Mouse (Mus musculus): ENCODE measurements around the gene Pdlim1.

DNA sequence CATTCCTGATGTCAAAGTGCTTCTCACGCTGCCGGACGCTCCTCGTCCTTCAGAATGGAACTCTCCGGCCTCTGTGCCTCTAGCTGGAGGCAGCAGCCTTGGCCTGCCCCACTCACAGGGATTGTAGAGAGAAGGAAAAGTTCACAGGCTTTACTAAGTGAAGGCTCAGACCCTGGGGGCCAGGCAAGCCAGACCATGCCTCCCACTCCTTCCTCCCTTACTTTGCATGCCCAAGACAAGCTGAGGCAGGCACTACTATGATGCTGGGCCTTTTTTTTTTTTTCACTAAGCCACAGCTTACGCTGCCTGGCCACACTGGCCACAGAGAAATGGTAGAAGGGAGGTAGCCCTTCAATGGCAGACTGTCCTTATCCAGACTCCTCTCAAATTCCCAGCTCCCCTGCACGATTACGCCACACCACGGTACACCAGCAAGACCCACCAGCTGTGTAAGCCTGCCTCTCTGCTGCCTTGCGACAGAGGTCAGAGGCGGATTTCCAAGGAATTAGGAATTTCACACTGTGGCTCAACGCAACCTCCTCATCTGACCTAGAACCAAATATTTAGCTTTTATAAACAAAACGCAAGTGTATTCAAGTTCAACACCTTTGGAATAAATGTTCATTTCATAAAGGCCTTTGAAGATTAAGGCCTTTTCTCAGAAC, 40.4 kb downstream of the Pdlim1 start:
- no peak for TF ChIP-seq CTCF (IDR thresholded peaks at IDR 0.05; ENCODE audit: extremely low read depth, insufficient read depth, low read length)
- TF ChIP-seq POLR2A (IDR thresholded peaks at IDR 0.05; ENCODE audit: extremely low read depth, insufficient read depth, low read length), result no peak
